Mouse (Mus musculus) G1E-ER4 (cell line): ENCODE measurements around the gene Phf12. TPM values are rescaled to one million over a fixed set of nuclear protein-coding genes. Genes with fewer than 3 reads are reported as not detected.

Experiments
- GATA1 ChIP-seq: IDR thresholded peaks from one replicate; pipeline ENCODE4 v1.8.0; 2012; ENCODE audit warnings: low read length, inconsistent platforms
- polyA plus RNA-seq: library from polyadenylated mRNA; stranded (reverse); fragments of >175 nt; gene quantifications from 2 replicates; pipeline ENCODE4 v1.2.3, GENCODE M21; 2012

Phf12 gene
- polyA plus RNA-seq, 1 experiment: 154 TPM

DNA sequence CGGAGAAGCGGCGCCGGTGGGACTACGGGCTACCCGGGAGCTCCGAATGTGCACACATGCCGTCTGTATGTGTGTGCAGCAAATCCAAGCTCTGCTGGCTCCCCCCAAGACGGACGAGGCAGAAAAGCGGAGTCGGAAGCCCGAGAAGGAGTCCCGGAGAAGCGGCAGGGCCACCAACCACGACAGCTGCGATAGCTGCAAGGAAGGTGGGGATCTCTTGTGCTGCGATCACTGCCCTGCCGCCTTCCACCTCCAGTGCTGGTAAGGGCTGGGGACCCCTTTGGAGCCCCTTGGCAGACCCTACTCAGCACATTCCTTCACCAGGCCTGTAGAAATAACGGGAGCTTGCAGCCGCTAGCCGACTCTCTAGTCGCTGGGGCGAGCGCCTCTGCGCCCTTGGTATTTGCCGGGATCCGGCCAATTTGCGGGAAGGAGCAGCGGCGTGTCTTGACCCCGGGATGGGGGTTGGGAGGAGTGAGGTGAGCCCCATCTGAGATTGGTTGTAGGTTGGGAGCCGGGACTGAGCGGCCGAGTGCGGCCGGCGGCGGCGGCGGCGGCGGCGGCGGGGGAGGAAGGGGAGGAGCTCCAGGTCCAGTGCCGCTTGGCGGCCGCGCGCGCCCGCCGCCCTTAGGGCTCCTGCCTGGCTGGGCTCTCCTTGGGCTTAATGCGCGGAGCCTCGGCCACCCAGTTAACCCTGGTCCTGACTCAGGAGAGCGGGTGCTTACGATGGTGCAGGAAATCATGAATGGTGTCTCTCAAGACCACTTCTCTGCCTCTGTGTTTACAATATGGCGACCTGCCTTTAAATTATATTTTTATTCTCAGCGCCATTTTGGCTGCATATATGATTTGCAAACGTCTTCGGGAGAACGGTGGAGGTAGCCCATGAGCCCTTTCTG lies 1.6 kb downstream of the Phf12 start:
- no peak for TF ChIP-seq GATA1

DNA sequence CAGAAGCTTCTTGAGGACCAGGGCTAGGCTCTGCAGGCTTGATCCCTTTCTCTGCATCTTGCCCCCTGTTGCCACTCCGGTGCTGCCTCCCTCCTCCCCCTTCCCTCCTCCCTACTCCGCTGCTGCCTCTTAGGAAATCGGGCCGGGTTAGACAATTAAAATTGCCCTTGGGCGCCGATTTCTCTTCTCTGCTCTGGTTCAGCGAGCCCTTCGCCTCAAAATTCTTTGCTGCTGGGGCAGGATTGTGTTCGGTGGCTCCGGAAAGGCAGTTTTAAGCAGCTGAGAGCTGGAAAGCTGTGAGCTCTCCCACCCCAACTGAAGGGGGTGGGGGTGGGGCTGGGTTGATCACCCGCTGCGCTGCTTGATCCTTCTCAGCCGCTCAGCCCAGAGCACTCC lies 2.3 kb downstream of the Phf12 start:
- no peak for TF ChIP-seq GATA1

DNA sequence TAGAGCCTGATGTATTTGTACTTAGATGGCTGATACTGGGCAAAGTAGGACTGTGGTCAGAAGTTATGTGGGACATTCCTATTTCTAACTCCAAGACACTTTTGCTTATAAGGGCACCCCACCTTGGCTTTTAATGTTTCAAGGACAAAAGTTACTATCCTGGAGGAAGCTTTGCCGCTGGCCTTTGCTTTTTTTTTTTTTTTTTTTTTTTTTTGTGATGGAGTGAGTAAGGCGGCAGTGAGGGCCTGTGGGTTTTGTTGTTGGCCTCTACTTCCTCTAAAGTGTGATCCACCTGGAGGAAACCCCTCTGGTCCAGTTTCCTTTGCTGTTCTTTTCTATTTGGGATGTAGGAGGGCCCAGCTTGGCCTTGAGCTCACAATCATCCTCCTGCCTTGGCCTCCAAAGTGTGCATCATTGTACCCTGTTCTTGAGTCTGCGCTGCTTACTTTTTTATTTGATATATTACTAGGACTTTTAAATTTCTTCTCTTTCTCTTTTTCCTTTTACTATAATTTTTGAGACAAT lies 3.0 kb downstream of the Phf12 start:
- TF ChIP-seq GATA1: no peak

DNA sequence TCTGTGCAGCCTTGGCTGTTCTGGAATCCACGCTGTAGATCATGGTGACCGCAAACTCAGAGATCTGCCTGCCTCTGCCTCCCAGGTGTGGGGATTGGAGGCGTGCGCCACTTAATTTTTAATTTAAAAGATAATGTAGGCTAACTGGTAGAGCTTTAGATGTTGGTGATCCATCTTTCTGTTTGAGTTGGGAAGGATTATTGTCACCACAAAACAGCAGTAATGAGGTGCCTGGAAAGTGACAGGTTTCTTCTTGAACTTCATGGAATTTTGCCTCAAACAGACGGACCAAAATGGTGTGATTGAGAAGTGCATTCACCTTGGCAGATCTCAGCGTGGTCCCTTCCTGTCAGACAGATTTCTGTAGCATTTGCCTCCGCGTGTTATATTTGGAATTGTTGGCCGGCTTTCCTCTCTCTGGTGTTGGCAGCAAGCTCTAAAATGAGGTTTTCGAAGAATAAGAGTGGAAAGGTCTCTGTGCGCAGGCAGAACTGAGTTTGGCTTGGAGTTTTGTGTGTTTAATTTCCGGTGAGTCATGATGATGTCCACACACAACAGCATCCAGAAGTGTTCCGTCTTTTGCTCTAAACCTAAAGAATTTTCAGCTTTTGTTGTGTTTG lies 6.6 kb downstream of the Phf12 start:
- no peak for TF ChIP-seq GATA1

DNA sequence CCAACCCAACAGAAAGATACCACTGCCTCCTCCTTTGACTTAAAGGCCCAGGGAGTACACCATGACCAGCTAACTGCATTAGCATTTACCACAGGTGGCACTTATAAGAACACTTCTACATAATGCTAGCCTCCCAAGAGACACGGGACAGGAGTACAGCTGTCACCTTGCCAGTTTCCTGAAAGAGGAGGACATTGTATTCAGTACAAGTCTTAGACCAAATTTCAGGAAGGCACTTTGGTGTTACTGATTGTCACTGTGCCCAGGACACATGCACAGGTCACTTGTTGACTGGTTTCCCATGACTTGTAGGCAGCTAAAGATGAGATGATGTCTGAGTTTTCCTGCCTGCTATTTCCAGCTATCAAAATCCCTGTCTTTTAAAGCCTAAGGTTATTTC lies 13.0 kb downstream of the Phf12 start:
- TF ChIP-seq GATA1: no peak

DNA sequence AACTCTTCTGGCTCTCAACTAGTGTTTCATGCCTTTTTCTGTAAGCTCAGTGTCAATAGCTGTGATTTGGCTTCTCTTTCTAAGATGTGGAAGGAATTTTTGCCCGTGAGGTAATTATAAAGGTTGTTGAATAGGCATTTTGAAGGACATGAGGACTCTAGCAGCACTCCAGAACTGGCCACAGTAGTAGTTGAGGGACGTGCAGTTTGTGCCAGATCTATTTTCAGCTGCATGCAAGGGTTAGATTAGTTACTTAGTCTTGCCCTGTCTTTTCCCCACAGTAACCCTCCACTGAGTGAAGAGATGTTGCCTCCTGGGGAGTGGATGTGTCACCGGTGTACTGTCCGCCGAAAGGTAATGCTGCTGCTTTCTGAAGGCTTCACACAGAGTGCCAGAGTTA lies 23.9 kb downstream of the Phf12 start:
- TF ChIP-seq GATA1: no peak

DNA sequence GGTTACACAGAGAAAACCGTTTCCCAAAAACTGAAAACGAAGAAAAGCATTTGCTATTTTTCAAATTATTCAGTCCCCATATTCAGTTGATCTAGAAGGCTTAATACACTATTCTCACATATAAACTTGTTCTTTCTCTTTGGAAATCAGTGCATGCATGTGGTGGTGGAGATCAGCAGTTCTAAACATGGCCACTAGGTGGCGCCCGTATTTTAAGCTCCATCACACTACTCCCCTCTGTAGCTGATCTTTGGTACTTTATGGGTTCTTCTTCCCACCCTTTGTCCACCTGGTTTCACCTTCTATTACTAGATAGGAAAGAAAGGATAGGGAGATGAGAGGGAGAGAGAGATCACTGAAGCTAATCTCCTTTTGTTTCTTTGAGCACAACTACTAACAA lies 37.1 kb downstream of the Phf12 start:
- TF ChIP-seq GATA1: no peak

DNA sequence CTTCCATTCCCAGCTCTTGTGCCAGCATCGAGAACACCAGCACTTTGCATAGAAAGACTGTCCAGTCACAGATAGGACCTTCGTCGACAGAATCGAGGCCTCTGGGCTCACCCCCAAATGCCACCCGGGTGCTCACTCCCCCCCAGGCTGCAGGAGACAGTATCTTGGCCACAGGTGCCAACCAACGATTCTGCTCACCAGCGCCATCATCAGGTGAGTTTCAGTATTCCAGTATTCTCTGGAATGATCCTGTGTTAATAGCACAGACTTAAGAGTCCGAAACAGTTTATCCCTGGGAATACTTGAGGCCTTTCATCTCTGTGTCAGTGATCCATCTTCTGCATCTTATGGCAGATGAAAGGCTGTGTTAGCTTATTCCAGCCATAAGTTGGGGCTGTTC lies 41.1 kb downstream of the Phf12 start:
- TF ChIP-seq GATA1: no peak

DNA sequence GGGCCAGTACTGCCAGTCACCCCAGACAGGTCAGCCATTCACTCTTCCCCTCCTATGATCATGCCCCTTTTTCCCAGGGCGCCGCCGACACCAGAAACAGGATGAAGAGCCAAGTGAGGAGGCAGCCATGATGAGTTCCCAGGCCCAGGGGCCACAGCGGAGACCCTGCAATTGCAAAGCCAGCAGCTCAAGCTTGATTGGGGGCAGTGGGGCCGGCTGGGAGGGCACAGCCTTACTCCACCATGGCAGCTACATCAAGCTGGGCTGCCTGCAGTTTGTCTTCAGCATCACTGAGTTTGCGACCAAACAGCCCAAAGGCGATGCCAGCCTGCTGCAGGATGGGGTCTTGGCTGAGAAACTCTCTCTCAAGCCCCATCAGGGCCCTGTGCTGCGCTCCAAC lies 46.7 kb downstream of the Phf12 start:
- no peak for TF ChIP-seq GATA1

DNA sequence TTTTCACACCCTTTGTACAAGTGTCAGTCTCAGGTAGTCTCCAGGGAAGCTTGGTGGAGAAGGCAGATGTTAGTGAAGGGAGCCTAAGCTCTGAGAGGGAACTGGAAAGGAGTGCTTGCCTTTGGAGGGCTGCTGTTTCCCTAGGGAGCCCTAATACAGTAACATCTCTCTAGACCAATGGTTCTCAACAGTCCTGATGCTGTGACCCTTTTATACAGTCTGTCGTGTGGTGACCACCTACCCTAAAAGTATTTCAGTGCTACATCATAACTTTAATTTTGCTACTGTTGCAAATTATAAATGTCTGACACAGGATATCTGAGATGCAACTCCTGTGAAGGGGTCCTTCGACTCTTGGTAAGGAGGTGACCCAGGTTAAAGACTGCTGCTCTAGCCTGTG lies 48.0 kb downstream of the Phf12 start:
- no peak for TF ChIP-seq GATA1

DNA sequence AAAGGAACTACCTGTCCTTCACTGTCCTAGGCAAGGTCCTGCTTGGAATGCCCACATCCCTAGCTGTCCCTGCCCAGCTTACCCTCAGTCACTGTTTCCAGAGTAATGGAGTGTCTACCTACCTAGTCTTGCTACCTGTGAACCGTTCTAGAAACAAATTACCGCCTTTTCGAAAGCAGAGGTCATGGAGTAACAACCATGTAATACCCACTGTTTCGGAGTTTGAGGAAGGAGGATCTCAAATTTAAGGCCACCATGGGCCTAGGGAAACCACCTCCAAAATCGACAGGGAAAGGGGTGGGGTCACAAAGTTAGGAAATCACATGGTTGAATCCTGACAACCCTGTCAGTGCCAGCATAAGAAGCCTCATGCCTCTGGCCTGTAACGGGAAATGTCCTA lies 48.8 kb downstream of the Phf12 start:
- no peak for TF ChIP-seq GATA1

DNA sequence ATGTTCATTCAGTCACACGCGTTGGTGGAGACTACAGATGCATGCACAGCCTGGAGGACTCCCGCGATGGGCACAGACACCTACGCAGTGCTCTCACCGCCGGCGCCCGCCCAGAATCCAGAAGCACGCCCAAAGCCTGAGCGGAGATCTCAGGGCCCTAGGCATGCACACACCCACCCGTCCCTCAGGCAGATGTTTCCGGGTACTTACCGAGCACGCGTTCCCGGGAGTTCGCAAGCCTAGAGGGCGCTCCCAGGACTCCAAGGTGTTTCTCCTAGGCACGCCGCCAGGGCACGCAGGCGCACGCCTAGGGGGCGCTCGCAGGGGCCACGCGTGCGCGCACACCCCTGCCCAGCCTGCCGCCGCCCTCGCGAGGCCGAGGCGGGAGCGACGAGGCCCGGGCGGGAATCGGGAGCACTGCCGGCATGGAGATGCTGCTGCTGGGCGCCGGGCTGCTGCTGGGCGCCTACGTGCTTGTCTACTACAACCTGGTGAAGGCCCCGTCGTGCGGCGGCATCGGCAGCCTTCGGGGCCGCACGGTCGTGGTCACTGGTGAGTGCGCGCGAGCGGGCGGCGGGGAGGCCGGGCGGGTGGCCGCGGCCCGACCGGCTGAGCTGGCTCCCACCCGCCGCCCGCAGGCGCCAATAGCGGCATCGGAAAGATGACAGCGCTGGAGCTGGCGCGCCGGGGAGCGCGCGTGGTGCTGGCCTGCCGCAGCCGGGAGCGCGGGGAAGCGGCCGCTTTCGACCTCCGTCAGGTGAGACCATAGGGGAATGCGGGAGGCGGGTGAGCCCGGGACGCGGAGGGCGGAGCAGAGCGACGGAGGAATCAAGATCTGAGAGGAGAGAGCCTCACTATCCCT lies 49.6 kb downstream of the Phf12 start, which contains the start of gene Dhrs13:
Gene Dhrs13 (plus strand): TSS at position 334 of the 862 bp plus-strand sequence.
- TF ChIP-seq GATA1: no peak

DNA sequence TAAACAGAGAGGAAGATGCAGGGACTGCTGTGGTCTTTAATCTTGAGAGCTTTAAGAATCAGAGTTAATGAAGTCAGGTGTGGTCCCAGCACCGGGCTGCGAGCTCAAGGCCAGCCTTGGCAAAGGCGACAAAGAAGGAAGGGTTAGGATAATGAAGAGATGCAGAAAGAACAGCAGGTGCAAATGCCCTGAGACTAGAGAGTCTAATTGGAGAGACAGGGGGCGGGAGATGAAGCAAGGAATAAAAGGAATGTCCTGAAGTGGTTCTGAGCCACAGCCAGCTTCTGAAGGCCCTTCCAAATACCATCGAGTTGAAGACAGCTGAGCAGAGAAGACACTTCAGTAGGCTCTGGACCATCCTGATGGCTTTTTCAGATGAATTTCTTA lies 50.2 kb downstream of the Phf12 start:
- TF ChIP-seq GATA1: no peak

DNA sequence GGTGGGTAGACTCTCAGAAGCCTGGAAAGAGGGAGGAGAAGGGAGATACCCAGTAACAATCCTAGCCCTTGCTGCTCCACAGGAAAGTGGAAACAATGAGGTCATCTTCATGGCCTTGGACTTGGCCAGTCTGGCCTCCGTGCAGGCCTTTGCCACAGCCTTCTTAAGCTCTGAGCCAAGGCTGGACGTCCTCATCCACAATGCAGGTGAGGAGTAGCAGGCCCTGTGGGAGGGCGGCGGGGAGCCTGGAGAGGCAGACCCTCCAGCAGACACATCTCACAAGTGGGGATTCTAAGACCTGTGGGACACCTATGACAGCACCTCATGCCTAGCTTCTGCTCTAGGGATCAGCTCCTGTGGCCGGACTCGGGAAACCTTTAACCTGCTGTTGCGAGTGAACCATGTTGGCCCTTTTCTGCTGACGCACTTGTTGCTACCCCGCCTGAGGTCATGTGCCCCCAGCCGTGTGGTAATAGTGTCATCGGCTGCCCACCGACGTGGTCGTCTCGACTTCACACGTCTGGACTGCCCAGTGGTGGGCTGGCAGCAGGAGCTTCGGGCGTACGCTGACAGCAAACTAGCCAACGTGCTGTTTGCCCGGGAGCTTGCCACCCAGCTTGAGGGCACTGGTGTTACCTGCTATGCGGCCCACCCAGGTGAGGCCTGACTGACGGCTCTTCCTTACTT lies 51.5 kb downstream of the Phf12 start:
- TF ChIP-seq GATA1: no peak

DNA sequence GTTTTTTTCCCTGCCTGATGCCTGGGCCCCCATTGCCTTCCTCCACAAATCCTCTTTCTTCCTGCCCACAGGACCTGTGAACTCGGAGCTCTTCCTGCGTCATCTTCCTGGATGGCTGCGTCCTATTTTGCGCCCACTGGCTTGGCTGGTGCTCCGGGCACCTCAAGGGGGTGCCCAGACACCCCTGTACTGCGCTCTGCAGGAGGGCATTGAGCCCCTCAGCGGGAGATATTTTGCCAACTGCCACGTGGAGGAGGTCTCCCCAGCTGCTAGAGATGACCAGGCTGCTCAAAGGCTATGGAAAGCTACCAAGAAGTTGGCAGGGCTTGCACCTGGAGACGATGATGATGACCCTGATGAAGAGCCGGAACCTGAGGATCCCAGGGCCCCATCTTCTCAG lies 54.2 kb downstream of the Phf12 start:
- no peak for TF ChIP-seq GATA1
